Mouse (Mus musculus): ENCODE results near the gene Krtap4-2. TPM values are rescaled to one million over a fixed set of nuclear protein-coding genes. Genes with fewer than 3 reads are reported as not detected.
"Not testable (repeated sequence)": the region's sequence is repeated elsewhere in the genome, so short reads cannot be mapped to it uniquely, and the experiment has no call there.

The Krtap4-2 gene
- total RNA-seq, 2 experiments from 2014 or later = not detected

GRCm38 (mm10) chr11:99597742-99598141, 37.1 kb downstream of the Krtap4-2 start, which contains the start of gene Krtap9-3:
Gene Krtap9-3 (minus strand): TSS chr11:99598105.
- ATAC-seq (replicated peaks; ENCODE audit: low FRiP score, poor library complexity, severe bottlenecking) = not testable (repeated sequence)

GRCm38 (mm10) chr11:99590981-99591380, 43.9 kb downstream of the Krtap4-2 start, which contains the start of gene Krtap1-3:
Gene Krtap1-3 (minus strand): TSS chr11:99591339.
- ATAC-seq (replicated peaks; ENCODE audit: low FRiP score, poor library complexity, severe bottlenecking) = no peak

- ATAC-seq (replicated peaks; ENCODE audit: low FRiP score, poor library complexity, severe bottlenecking) = no peak
Observed at GRCm38 (mm10) chr11:99585096-99585495, 49.8 kb downstream of the Krtap4-2 start.

Other genes with a start within 250 kb of the Krtap4-2 start
Only the 30 nearest of the 39 such genes appear.
- not detected in 2 replicates for gene Krt23, start 141.9 kb downstream of the Krtap4-2 start, total RNA-seq (2015; ENCODE audit: low replicate concordance)
- not detected in 2 replicates for gene Krt23, start 141.9 kb downstream of the Krtap4-2 start, total RNA-seq (2017; ENCODE audit: low replicate concordance)
- gene Krt39, start 113.7 kb downstream of the Krtap4-2 start, total RNA-seq (2015; ENCODE audit: low replicate concordance) = not detected in 2 replicates
- not detected in 2 replicates for gene Krt39, start 113.7 kb downstream of the Krtap4-2 start, total RNA-seq (2017; ENCODE audit: low replicate concordance)
- not detected in 2 replicates for gene Krt40, start 91.9 kb downstream of the Krtap4-2 start, total RNA-seq (2015; ENCODE audit: low replicate concordance)
- not detected in 2 replicates for gene Krt40, start 91.9 kb downstream of the Krtap4-2 start, total RNA-seq (2017; ENCODE audit: low replicate concordance)
- gene Krtap3-3, start 84.2 kb downstream of the Krtap4-2 start, total RNA-seq (2015; ENCODE audit: low replicate concordance) = not detected in 2 replicates
- gene Krtap3-3, start 84.2 kb downstream of the Krtap4-2 start, total RNA-seq (2017; ENCODE audit: low replicate concordance) = not detected in 2 replicates
- not detected in 2 replicates for gene Krtap3-2, start 78.2 kb downstream of the Krtap4-2 start, total RNA-seq (2015; ENCODE audit: low replicate concordance)
- gene Krtap3-2, start 78.2 kb downstream of the Krtap4-2 start, total RNA-seq (2017; ENCODE audit: low replicate concordance) = not detected in 2 replicates
- not detected in 2 replicates for gene Gm11939, start 75.6 kb downstream of the Krtap4-2 start, total RNA-seq (2015; ENCODE audit: low replicate concordance)
- gene Gm11939, start 75.6 kb downstream of the Krtap4-2 start, total RNA-seq (2017; ENCODE audit: low replicate concordance) = not detected in 2 replicates
- gene Krtap3-1, start 68.5 kb downstream of the Krtap4-2 start, total RNA-seq (2015; ENCODE audit: low replicate concordance) = not detected in 2 replicates
- gene Krtap3-1, start 68.5 kb downstream of the Krtap4-2 start, total RNA-seq (2017; ENCODE audit: low replicate concordance) = not detected in 2 replicates
- gene Krtap1-5, start 54.1 kb downstream of the Krtap4-2 start, total RNA-seq (2015; ENCODE audit: low replicate concordance) = not detected in 2 replicates
- not detected in 2 replicates for gene Krtap1-5, start 54.1 kb downstream of the Krtap4-2 start, total RNA-seq (2017; ENCODE audit: low replicate concordance)
- gene Krtap1-4, start 51.4 kb downstream of the Krtap4-2 start, total RNA-seq (2015; ENCODE audit: low replicate concordance) = not detected in 2 replicates
- gene Krtap1-4, start 51.4 kb downstream of the Krtap4-2 start, total RNA-seq (2017; ENCODE audit: low replicate concordance) = not detected in 2 replicates
- gene Krtap1-3, start 43.7 kb downstream of the Krtap4-2 start, total RNA-seq (2015; ENCODE audit: low replicate concordance) = not detected in 2 replicates
- not detected in 2 replicates for gene Krtap1-3, start 43.7 kb downstream of the Krtap4-2 start, total RNA-seq (2017; ENCODE audit: low replicate concordance)
- gene Krtap9-3, start 37.0 kb downstream of the Krtap4-2 start, total RNA-seq (2015; ENCODE audit: low replicate concordance) = not detected in 2 replicates
- not detected in 2 replicates for gene Krtap9-3, start 37.0 kb downstream of the Krtap4-2 start, total RNA-seq (2017; ENCODE audit: low replicate concordance)
- gene Gm11938, start 31.8 kb downstream of the Krtap4-2 start, total RNA-seq (2015; ENCODE audit: low replicate concordance) = not detected in 2 replicates
- not detected in 2 replicates for gene Gm11938, start 31.8 kb downstream of the Krtap4-2 start, total RNA-seq (2017; ENCODE audit: low replicate concordance)
- gene Gm11937, start 24.9 kb downstream of the Krtap4-2 start, total RNA-seq (2015; ENCODE audit: low replicate concordance) = not detected in 2 replicates
- not detected in 2 replicates for gene Gm11937, start 24.9 kb downstream of the Krtap4-2 start, total RNA-seq (2017; ENCODE audit: low replicate concordance)
- gene Krtap2-4, start 20.2 kb downstream of the Krtap4-2 start, total RNA-seq (2015; ENCODE audit: low replicate concordance) = not detected in 2 replicates
- not detected in 2 replicates for gene Krtap2-4, start 20.2 kb downstream of the Krtap4-2 start, total RNA-seq (2017; ENCODE audit: low replicate concordance)
- gene Gm11562, start 14.6 kb downstream of the Krtap4-2 start, total RNA-seq (2015; ENCODE audit: low replicate concordance) = not detected in 2 replicates
- gene Gm11562, start 14.6 kb downstream of the Krtap4-2 start, total RNA-seq (2017; ENCODE audit: low replicate concordance) = not detected in 2 replicates
- gene Krtap4-1, start 6.8 kb downstream of the Krtap4-2 start, total RNA-seq (2015; ENCODE audit: low replicate concordance) = not detected in 2 replicates
- not detected in 2 replicates for gene Krtap4-1, start 6.8 kb downstream of the Krtap4-2 start, total RNA-seq (2017; ENCODE audit: low replicate concordance)
- not detected in 2 replicates for gene Krtap4-7, start 9.0 kb upstream of the Krtap4-2 start, total RNA-seq (2015; ENCODE audit: low replicate concordance)
- gene Krtap4-7, start 9.0 kb upstream of the Krtap4-2 start, total RNA-seq (2017; ENCODE audit: low replicate concordance) = not detected in 2 replicates
- not detected in 2 replicates for gene Gm11555, start 15.2 kb upstream of the Krtap4-2 start, total RNA-seq (2015; ENCODE audit: low replicate concordance)
- gene Gm11555, start 15.2 kb upstream of the Krtap4-2 start, total RNA-seq (2017; ENCODE audit: low replicate concordance) = not detected in 2 replicates
- gene Gm11563, start 23.9 kb upstream of the Krtap4-2 start, total RNA-seq (2015; ENCODE audit: low replicate concordance) = not detected in 2 replicates
- not detected in 2 replicates for gene Gm11563, start 23.9 kb upstream of the Krtap4-2 start, total RNA-seq (2017; ENCODE audit: low replicate concordance)
- gene Krtap4-6, start 30.9 kb upstream of the Krtap4-2 start, total RNA-seq (2015; ENCODE audit: low replicate concordance) = not detected in 2 replicates
- not detected in 2 replicates for gene Krtap4-6, start 30.9 kb upstream of the Krtap4-2 start, total RNA-seq (2017; ENCODE audit: low replicate concordance)
- not detected in 2 replicates for gene Gm14190, start 55.7 kb upstream of the Krtap4-2 start, total RNA-seq (2015; ENCODE audit: low replicate concordance)
- gene Gm14190, start 55.7 kb upstream of the Krtap4-2 start, total RNA-seq (2017; ENCODE audit: low replicate concordance) = not detected in 2 replicates
- not detected in 2 replicates for gene Gm14180, start 99.2 kb upstream of the Krtap4-2 start, total RNA-seq (2015; ENCODE audit: low replicate concordance)
- not detected in 2 replicates for gene Gm14180, start 99.2 kb upstream of the Krtap4-2 start, total RNA-seq (2017; ENCODE audit: low replicate concordance)
- gene Gm11595, start 137.8 kb upstream of the Krtap4-2 start, total RNA-seq (2015; ENCODE audit: low replicate concordance) = not detected in 2 replicates
- not detected in 2 replicates for gene Gm11595, start 137.8 kb upstream of the Krtap4-2 start, total RNA-seq (2017; ENCODE audit: low replicate concordance)
- gene Krtap4-8, start 145.6 kb upstream of the Krtap4-2 start, total RNA-seq (2015; ENCODE audit: low replicate concordance) = not detected in 2 replicates
- gene Krtap4-8, start 145.6 kb upstream of the Krtap4-2 start, total RNA-seq (2017; ENCODE audit: low replicate concordance) = not detected in 2 replicates
- not detected in 2 replicates for gene Krtap4-9, start 150.1 kb upstream of the Krtap4-2 start, total RNA-seq (2015; ENCODE audit: low replicate concordance)
- gene Krtap4-9, start 150.1 kb upstream of the Krtap4-2 start, total RNA-seq (2017; ENCODE audit: low replicate concordance) = not detected in 2 replicates
- gene Gm11596, start 158.4 kb upstream of the Krtap4-2 start, total RNA-seq (2015; ENCODE audit: low replicate concordance) = not detected in 2 replicates
- gene Gm11596, start 158.4 kb upstream of the Krtap4-2 start, total RNA-seq (2017; ENCODE audit: low replicate concordance) = not detected in 2 replicates
- gene Gm11569, start 163.8 kb upstream of the Krtap4-2 start, total RNA-seq (2015; ENCODE audit: low replicate concordance) = not detected in 2 replicates
- gene Gm11569, start 163.8 kb upstream of the Krtap4-2 start, total RNA-seq (2017; ENCODE audit: low replicate concordance) = not detected in 2 replicates
- gene Gm11554, start 169.4 kb upstream of the Krtap4-2 start, total RNA-seq (2015; ENCODE audit: low replicate concordance) = not detected in 2 replicates
- gene Gm11554, start 169.4 kb upstream of the Krtap4-2 start, total RNA-seq (2017; ENCODE audit: low replicate concordance) = not detected in 2 replicates
- not detected in 2 replicates for gene Krtap4-13, start 174.8 kb upstream of the Krtap4-2 start, total RNA-seq (2015; ENCODE audit: low replicate concordance)
- not detected in 2 replicates for gene Krtap4-13, start 174.8 kb upstream of the Krtap4-2 start, total RNA-seq (2017; ENCODE audit: low replicate concordance)
- not detected in 2 replicates for gene Gm11564, start 180.6 kb upstream of the Krtap4-2 start, total RNA-seq (2015; ENCODE audit: low replicate concordance)
- gene Gm11564, start 180.6 kb upstream of the Krtap4-2 start, total RNA-seq (2017; ENCODE audit: low replicate concordance) = not detected in 2 replicates

All from erythroid progenitor cell, adult 5-6 weeks (primary cell).